Mouse (Mus musculus) ES-E14 (cell line): ENCODE measurements around the gene Prnp. TPM values are rescaled to one million over a fixed set of nuclear protein-coding genes. Genes with fewer than 3 reads are reported as not detected.

Experiments
- DNase-seq: peaks from one replicate; pipeline ENCODE4 v3.0.0-alpha.2; 2013; ENCODE audit warnings: low read depth, low spot score
- H3K27ac ChIP-seq: 2 replicates; pipeline ENCODE4 v1.5.1; 2012; ENCODE audit warnings: low read depth, mild to moderate bottlenecking, low read length, moderate library complexity, mixed read lengths; ENCODE audit not compliant: poor library complexity, insufficient read depth, severe bottlenecking
- H3K36me3 ChIP-seq: 2 replicates; pipeline ENCODE4 v1.6.1; 2012; ENCODE audit warnings: mild to moderate bottlenecking, low read length, moderate library complexity, mixed read lengths; ENCODE audit not compliant: control insufficient read depth, poor library complexity, insufficient read depth, severe bottlenecking
- H3K4me1 ChIP-seq, 2 experiments: fragments of 150-350 bp in 1 of 2; sonication (generic) in 1 of 2; 2 replicates each; pipeline ENCODE4 v1.6.1; 2012; ENCODE audit warnings: low read length in 2 of 2, mild to moderate bottlenecking in 1 of 2, mixed read lengths in 1 of 2; ENCODE audit not compliant: control insufficient read depth in 2 of 2, insufficient read depth in 2 of 2, poor library complexity in 1 of 2
- H3K4me3 ChIP-seq, 2 experiments: fragments of 150-350 bp in 1 of 2; sonication (generic) in 1 of 2; 2 replicates each; pipeline ENCODE4 v1.5.1; 2012; ENCODE audit warnings: low read length in 2 of 2, low read depth in 1 of 2, mild to moderate bottlenecking in 1 of 2, mixed read lengths in 1 of 2; ENCODE audit not compliant: insufficient read depth in 1 of 2, poor library complexity in 1 of 2, severe bottlenecking in 1 of 2
- H3K9ac ChIP-seq: 2 replicates; pipeline ENCODE4 v1.6.1; 2012; ENCODE audit warnings: low read depth, mild to moderate bottlenecking, low read length, mixed read lengths; ENCODE audit not compliant: poor library complexity, insufficient read depth, severe bottlenecking
- H3K9me3 ChIP-seq: fragments of 150-350 bp; sonication (generic); 2 replicates; pipeline ENCODE4 v1.6.1; 2012; ENCODE audit warnings: low read depth, mild to moderate bottlenecking, low read length; ENCODE audit not compliant: control insufficient read depth, insufficient read depth
- CHD2 ChIP-seq: IDR thresholded peaks from 2 replicates; pipeline ENCODE4 v1.6.1; 2014; ENCODE audit warnings: mild to moderate bottlenecking, low read depth, low read length, inconsistent platforms
- HCFC1 ChIP-seq: IDR thresholded peaks from 2 replicates; pipeline ENCODE4 v1.6.1; 2012; ENCODE audit warnings: low read length, inconsistent platforms, borderline replicate concordance; ENCODE audit not compliant: insufficient read depth
- MAFK ChIP-seq: IDR thresholded peaks from 2 replicates; pipeline ENCODE4 v1.6.1; 2014; ENCODE audit warnings: mild to moderate bottlenecking, low read depth, low read length, inconsistent platforms; ENCODE audit not compliant: insufficient read depth
- ZC3H11A ChIP-seq: IDR thresholded peaks from 2 replicates; pipeline ENCODE4 v1.6.1; 2012; ENCODE audit warnings: low read depth, mild to moderate bottlenecking, inconsistent platforms, low read length, borderline replicate concordance
- ZNF384 ChIP-seq: IDR thresholded peaks from 2 replicates; pipeline ENCODE4 v1.6.1; 2012; ENCODE audit warnings: low read depth, low read length, inconsistent platforms
- in situ Hi-C, 2 experiments: fragments of 600-800 bp; cut with MboI; formaldehyde crosslinking; loops; one replicate each; pipeline ENCODE4 v1.15.1; 2025; ENCODE audit warnings: low sequenced_read_pairs in 2 of 2, inconsistent platforms in 1 of 2; ENCODE audit not compliant: unreplicated experiment in 2 of 2
- total RNA-seq: library from RNA; depleted of rRNA; stranded (reverse); fragments of 300-350 nt; gene quantifications from 2 replicates; pipeline ENCODE4 v1.2.3, GENCODE M21; 2012; rRNA removed

Prnp gene
- total RNA-seq, result 30.8 and 33.7 TPM in 2 replicates

DNA sequence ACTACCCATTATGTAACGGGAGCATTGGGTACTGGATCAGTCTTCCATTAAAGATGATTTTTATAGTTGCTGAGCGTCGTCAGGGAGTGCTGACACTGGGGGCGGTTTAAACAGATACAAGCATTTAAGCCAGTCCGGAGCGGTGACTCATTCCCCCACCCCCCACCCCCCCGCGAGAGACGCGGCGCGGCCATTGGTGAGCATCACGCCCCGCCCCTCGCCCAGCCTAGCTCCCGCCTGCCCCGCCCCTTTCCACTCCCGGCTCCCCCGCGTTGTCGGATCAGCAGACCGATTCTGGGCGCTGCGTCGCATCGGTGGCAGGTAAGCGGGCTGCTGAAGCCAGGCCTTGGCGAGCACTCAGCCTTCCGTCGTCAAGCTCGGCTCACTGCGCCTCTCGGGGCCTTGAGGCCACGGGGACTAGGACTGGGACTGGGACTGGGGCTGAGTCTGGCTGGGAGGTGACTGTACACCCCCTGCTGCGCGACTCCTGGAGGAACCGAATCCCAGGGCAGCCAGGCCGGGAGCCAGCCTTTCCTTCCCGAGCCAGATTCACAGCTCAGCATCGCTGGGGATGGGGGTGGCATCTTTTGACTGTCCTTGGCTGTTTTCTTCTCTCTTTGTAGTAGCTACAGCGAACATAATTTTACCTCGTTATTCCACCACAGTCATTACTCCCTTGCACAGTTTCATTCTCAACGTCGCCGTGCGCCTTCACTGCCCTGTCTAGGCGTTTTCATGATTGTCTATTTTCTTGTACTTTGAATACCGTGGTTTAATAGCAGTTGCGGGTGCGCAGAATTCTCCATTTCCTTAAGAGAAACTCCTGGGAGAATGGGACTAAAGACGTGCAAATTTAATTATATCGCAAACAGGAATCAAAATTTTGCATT lies at the start of gene Prnp, which contains the start of gene Prn:
Gene Prnp (plus strand): TSS at position 246 of the 890 bp plus-strand sequence.
Gene Prn (plus strand): TSS at position 275 of the 890 bp plus-strand sequence.
- peaks cover 2% of the 10 kb centered on the region; the same call in 1 of the 2 replicates for H3K9me3 ChIP-seq
- no peaks in the 10 kb centered on the region; the same call in 1 of the 2 replicates for H3K36me3 ChIP-seq
- peak; percentile 79 for DNase-seq
- H3K4me1 ChIP-seq, result peaks cover 0 to 4% of the 10 kb centered on the region in 2 experiments; a peak in 1 of 4 replicates
- H3K4me3 ChIP-seq, result peak within 1 kb of the TSS; percentile 72 to 81
- TF ChIP-seq HCFC1, result no peak
- no peak within 1 kb of the TSS for H3K27ac ChIP-seq
- peak within 1 kb of the TSS; percentile 78 for H3K9ac ChIP-seq
- in situ Hi-C loops, result no loop called here

GRCm38 (mm10) chr2:131862617-131863275 lies 47.0 kb upstream of the Prnp start:
- no peak overlapping the region for H3K4me3 ChIP-seq
- H3K9ac ChIP-seq, result no peak overlapping the region
- TF ChIP-seq MAFK, result no peak
- no peak for TF ChIP-seq CHD2
- no peak for TF ChIP-seq ZNF384
- no peak for TF ChIP-seq ZC3H11A
- TF ChIP-seq HCFC1, result no peak
- no peak for DNase-seq
- H3K36me3 ChIP-seq, result no peaks in the 10 kb centered on the region
- no peak overlapping the region for H3K27ac ChIP-seq
- H3K4me1 ChIP-seq, result 0 out of 4 replicates have a peak, but pooled peaks cover 0 to 3% of the 10 kb centered on the region in 2 experiments
- in situ Hi-C loops, result no loop called here
- H3K9me3 ChIP-seq, result no peaks in the 10 kb centered on the region

DNA sequence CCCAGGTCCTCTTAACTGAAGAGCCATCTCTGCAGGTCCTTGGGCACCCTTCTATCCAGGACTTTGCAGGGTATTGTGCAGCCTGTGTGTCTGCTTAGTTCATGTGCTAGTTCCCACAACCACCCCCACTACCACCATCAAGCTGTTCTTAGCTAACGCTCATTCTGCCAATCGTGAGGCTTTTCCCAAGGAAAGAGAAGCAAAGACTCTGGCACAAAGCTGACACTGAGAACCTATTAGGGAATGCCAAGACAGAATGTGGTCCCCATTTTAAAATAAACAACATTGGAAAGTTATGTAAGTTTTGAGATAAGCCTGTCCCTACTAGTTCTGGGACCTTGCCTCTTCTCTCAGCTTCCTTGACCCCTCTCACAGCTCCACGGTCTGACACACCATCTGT lies 46.3 kb upstream of the Prnp start:
- TF ChIP-seq CHD2, result no peak
- no peak for TF ChIP-seq HCFC1
- TF ChIP-seq ZNF384, result no peak
- TF ChIP-seq MAFK, result no peak
- no peak for TF ChIP-seq ZC3H11A
- H3K36me3 ChIP-seq, result no peaks in the 10 kb centered on the region
- no peak for DNase-seq
- no peaks in the 10 kb centered on the region for H3K9me3 ChIP-seq
- 0 out of 4 replicates have a peak, but pooled peaks cover 3 to 4% of the 10 kb centered on the region in 2 experiments for H3K4me1 ChIP-seq
- H3K9ac ChIP-seq, result no peak overlapping the region
- in situ Hi-C loops, result no loop called here
- no peak overlapping the region for H3K27ac ChIP-seq
- H3K4me3 ChIP-seq, result no peak overlapping the region

- in situ Hi-C loops, result no loop called here
- Histone ChIP-seq H3K9me3 (no peaks in the 10 kb centered on the region), H3K9ac (no peak overlapping the region), H3K36me3 (no peaks in the 10 kb centered on the region), H3K27ac (no peak overlapping the region), H3K4me1 (0 out of 4 replicates have a peak, but pooled peaks cover 3 to 4% of the 10 kb centered on the region in 2 experiments), H3K4me3 (no peak overlapping the region)
- TF ChIP-seq MAFK, result no peak
- no peak for TF ChIP-seq ZC3H11A
- no peak for TF ChIP-seq CHD2
- no peak for TF ChIP-seq ZNF384
- DNase-seq, result no peak
Measured at GRCm38 (mm10) chr2:131864262-131864796, 45.4 kb upstream of the Prnp start.
